Comparison of ENCODE assay signal across 26 mouse cellular contexts in the genomic region with DNA sequence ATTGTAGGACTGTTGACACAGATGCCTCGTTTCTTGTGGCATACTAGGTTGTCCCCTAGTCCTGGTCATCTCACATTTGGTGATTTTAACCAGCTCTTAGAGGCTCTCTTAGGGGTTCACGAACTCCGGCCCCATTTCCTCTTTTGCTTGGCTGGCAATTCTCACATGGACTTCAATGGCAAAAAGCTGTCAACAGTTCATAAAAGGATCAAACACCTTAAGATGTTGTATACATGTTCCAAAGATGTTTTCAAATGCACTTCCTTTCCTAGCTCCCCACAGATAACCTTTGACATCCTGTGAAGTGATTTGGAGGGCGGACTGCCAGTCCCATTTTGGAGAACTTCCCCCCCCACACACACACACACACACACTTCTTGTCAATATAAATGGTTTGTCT.
DNase-seq lines count a peak whose midpoint lies in the region; ATAC-seq and TF ChIP-seq lines count a peak whose summit lies in the region.
"Had no signal": no experiment of that assay in that cellular context is flagged by ENCODE, and none has a peak within 500 bp of the region (broad histone marks: within the 10 kb centered on the region; RNA-seq: fewer than 3 reads in every experiment).

No protein-coding gene starts in this region.

- no peaks in the 10 kb centered on the region; the same call in 1 of the 2 replicates for H3K4me1 ChIP-seq in lung, embryonic 16.5 days (replicated peaks; ENCODE audit: control insufficient read depth, insufficient read depth, low read length)
- peaks cover 6% of the 10 kb centered on the region; the same call in 1 of the 2 replicates for H3K4me1 ChIP-seq in brown adipose tissue, adult 24 weeks (ENCODE audit: control insufficient read depth, insufficient read depth, insufficient read length, low read length)

- H3K36me3 ChIP-seq in lung, embryonic 16.5 days (ENCODE audit: control insufficient read depth, insufficient read depth, low read length), result no peaks in the 10 kb centered on the region
- H3K36me3 ChIP-seq: embryonic facial prominence, embryonic 12.5 days; embryonic facial prominence, embryonic 15.5 days; heart, embryonic 10.5 days; heart, embryonic 13.5 days had no signal

- H3K9ac ChIP-seq in lung, embryonic 16.5 days (ENCODE audit: low read length), result no peak overlapping the region
- H3K9ac ChIP-seq: embryonic facial prominence, embryonic 12.5 days; embryonic facial prominence, embryonic 15.5 days; forebrain, postnatal 0 days; heart, embryonic 13.5 days; hindbrain, embryonic 14.5 days had no signal

- DNase-seq in layer of hippocampus, adult 2 months (ENCODE audit: low spot score in 2 of 2), result no peak
- DNase-seq in layer of hippocampus, adult 9-10 months (ENCODE audit: low spot score), result no peak
- no peak for DNase-seq in lung, postnatal 4 days
- peak; percentile 42 for DNase-seq in forelimb bud, embryonic 11.5 days (ENCODE audit: low read depth, low spot score)
- DNase-seq in right cerebral cortex, postnatal 14 days, result no peak
- DNase-seq: adrenal gland, adult 2 months; cerebellum, adult 11-12 months; cerebellum, adult 8-10 months; cerebellum, postnatal 10 days; cerebellum, postnatal 36 days; forebrain, postnatal 0 days; gastrocnemius, postnatal 10 days; gastrocnemius, postnatal 36 days; heart, adult 18-20 months; heart, postnatal 14 days; heart, postnatal 4 days had no signal

- H3K4me2 ChIP-seq in lung, embryonic 16.5 days (ENCODE audit: low read depth, low read length), result no peak overlapping the region
- H3K4me2 ChIP-seq: embryonic facial prominence, embryonic 12.5 days; embryonic facial prominence, embryonic 15.5 days; heart, embryonic 13.5 days; hindbrain, embryonic 14.5 days had no signal

- no peak for TF ChIP-seq CTCF in layer of hippocampus, adult 2 months (conservative IDR thresholded peaks at IDR 0.05)

- 0 out of 2 replicates have a peak overlapping the region, but pooled peaks have one; percentile 14 for H3K27ac ChIP-seq in layer of hippocampus, adult 2 months
- peak overlapping the region; percentile 47; the same call in 1 of the 2 replicates for H3K27ac ChIP-seq in lung, embryonic 16.5 days (ENCODE audit: low read length)
- H3K27ac ChIP-seq in brown adipose tissue, adult 24 weeks (replicated peaks; ENCODE audit: low read depth, low read length), result peak overlapping the region; percentile 91
- H3K27ac ChIP-seq: embryonic facial prominence, embryonic 12.5 days; embryonic facial prominence, embryonic 15.5 days; heart, embryonic 10.5 days; heart, embryonic 13.5 days; hindbrain, embryonic 14.5 days; hindbrain, postnatal 0 days had no signal

- no peak overlapping the region for H3K4me3 ChIP-seq in layer of hippocampus, adult 2 months
- no peak overlapping the region for H3K4me3 ChIP-seq in lung, embryonic 16.5 days (ENCODE audit: low read length)
- H3K4me3 ChIP-seq in brown adipose tissue, adult 24 weeks (ENCODE audit: insufficient read depth, low read depth, low read length), result no peak overlapping the region
- H3K4me3 ChIP-seq: embryonic facial prominence, embryonic 12.5 days; embryonic facial prominence, embryonic 15.5 days; heart, embryonic 10.5 days; heart, embryonic 13.5 days had no signal

- ATAC-seq in lung, embryonic 16.5 days (ENCODE audit: low read depth), result peak; percentile 76
- ATAC-seq: CD4-positive, CD25-positive, alpha-beta regulatory T cell, adult 4 months; forebrain, embryonic 14.5 days; forebrain, postnatal 0 days; hindbrain, postnatal 0 days had no signal

- H3K9me3 ChIP-seq in lung, embryonic 16.5 days (ENCODE audit: control insufficient read depth, low read length), result no peaks in the 10 kb centered on the region
- H3K9me3 ChIP-seq: embryonic facial prominence, embryonic 12.5 days; heart, embryonic 10.5 days had no signal

- no peaks in the 10 kb centered on the region for H3K27me3 ChIP-seq in lung, embryonic 16.5 days (ENCODE audit: control insufficient read depth, insufficient read depth, low read depth, low read length)
- H3K27me3 ChIP-seq: embryonic facial prominence, embryonic 12.5 days; embryonic facial prominence, embryonic 15.5 days; heart, embryonic 13.5 days had no signal

- WGBS in lung, embryonic 16.5 days, result 27% methylated on average over 4 of the region's 4 CpGs

Comparison
In these comparisons a context has a peak if more than half of its experiments do, and no peak if none do; other contexts are left out.
1. H3K27ac ChIP-seq: peak in every context shown above with its lines; median percentile 91 in brown adipose tissue, adult 24 weeks; 47 in lung, embryonic 16.5 days; 14 in layer of hippocampus, adult 2 months.